Mouse (Mus musculus): ENCODE data around the gene Trappc3l.

- no peak for TF ChIP-seq JUND (conservative IDR thresholded peaks at IDR 0.05; ENCODE audit: low read depth, low read length)
- TF ChIP-seq CTCF (conservative IDR thresholded peaks at IDR 0.05 in 1 of 2, IDR thresholded peaks at IDR 0.05 in 1 of 2; ENCODE audit: low read depth in 2 of 2, low read length in 2 of 2) = no peak
- TF ChIP-seq MXI1 (IDR thresholded peaks at IDR 0.05; ENCODE audit: low read depth, low read length) = no peak
- TF ChIP-seq POLR2A (IDR thresholded peaks at IDR 0.05; ENCODE audit: low read depth, low read length) = no peak
- TF ChIP-seq CHD1 (IDR thresholded peaks at IDR 0.05; ENCODE audit: low read depth, low read length) = no peak
- TF ChIP-seq ZNF384 (IDR thresholded peaks at IDR 0.05; ENCODE audit: low read depth, low read length) = no peak
- no peak for TF ChIP-seq TCF12 (IDR thresholded peaks at IDR 0.05; ENCODE audit: low read depth, low read length)
- TF ChIP-seq E2F4 (IDR thresholded peaks at IDR 0.05; ENCODE audit: insufficient replicate concordance, low read depth, low read length) = no peak
- TF ChIP-seq MAFK (IDR thresholded peaks at IDR 0.05; ENCODE audit: insufficient replicate concordance, low read length) = no peak
- TF ChIP-seq NRF1 (IDR thresholded peaks at IDR 0.05; ENCODE audit: low read depth, low read length) = no peak
- TF ChIP-seq ZKSCAN1 (IDR thresholded peaks at IDR 0.05; ENCODE audit: borderline replicate concordance, low read depth, low read length) = no peak
Measured at GRCm38 (mm10) chr10:34136432-34136831, 99.0 kb downstream of the Trappc3l start.

Measured in CH12.LX (cell line).